Mouse (Mus musculus) adrenal gland, adult 8-10 months (tissue): ENCODE data around the gene Akt3. TPM values are rescaled to one million over a fixed set of nuclear protein-coding genes. Genes with fewer than 3 reads are reported as not detected.

Experiments used
- DNase-seq: peaks from one replicate; pipeline ENCODE4 v3.0.0; 2022
- total RNA-seq, 4 experiments: library from RNA; stranded (reverse); gene quantifications; 2 replicates each; pipeline ENCODE4 v1.2.4; 2022

Gene Akt3
- total RNA-seq, 4 experiments from 2014 or later, result 31.2 to 43.1 (median 36.3) TPM

GRCm38 (mm10) chr1:177186751-177187150, 71.3 kb downstream of the Akt3 start:
- DNase-seq, result no peak

GRCm38 (mm10) chr1:177179635-177180034, 78.4 kb downstream of the Akt3 start:
- DNase-seq, result no peak

DNA sequence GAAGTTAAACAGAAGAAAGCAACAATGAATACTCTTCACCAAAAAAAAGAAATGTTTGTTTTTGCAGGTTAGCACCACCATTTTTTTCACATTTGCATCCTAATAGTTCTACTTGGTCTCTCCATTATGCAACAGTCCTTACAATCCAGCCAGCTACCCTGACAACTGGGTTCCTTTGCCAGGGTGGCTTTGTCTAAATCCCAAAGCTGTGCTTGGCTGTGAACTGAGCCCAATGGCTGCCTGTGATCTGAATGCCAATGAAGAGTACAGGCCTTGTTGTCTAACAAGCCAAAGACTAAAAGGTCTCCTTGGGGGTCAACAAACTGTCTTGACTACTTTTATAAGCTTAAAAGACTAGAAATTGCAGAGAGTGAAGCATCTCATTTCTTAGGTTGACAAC, 82.6 kb downstream of the Akt3 start:
- DNase-seq, result no peak

- DNase-seq, result no peak
Measured at GRCm38 (mm10) chr1:177171300-177171699, 86.7 kb downstream of the Akt3 start.

- DNase-seq, result no peak
Measured at GRCm38 (mm10) chr1:177165789-177166188, 92.2 kb downstream of the Akt3 start.

- no peak for DNase-seq
Measured at GRCm38 (mm10) chr1:177165336-177165735, 92.7 kb downstream of the Akt3 start.

GRCm38 (mm10) chr1:177150344-177151021, 107.5 kb downstream of the Akt3 start:
- no peak for DNase-seq

DNA sequence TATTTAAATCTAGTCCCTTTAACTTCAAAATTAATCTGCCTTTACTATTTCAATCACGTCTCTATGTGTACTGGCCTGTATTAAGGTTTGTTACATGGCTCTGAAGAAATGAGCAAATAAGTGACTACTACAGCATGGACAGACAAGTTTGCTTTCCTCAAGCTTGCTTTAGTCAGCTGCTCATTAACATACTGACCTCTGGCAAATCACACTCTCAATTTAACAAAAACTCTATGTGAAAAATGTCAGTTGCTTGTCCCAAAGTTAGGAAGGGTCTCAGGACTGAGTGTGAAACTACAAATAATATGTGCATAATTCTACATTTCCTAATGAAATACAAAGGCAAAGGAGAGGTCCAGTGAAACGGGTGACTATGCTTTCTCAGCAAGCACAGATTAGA, 109.3 kb downstream of the Akt3 start:
- DNase-seq, result no peak

DNA sequence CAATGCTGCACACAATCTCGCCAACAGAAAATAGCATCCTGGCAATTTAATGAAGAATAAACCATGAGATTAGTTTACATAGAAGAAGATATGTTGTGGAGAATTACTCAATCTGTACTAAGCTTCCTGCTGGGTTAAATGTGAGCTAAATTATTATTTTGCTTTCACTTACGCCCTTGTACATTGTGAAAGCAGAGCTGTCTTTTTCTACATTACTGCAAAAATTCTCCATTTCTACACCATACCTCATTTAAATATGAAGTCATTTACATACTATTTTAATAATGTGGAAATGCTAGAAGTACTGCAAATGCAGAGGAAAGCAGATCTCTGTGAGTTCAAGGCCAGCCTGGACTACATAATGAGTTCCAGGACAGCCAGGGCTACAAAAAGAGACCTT, 116.5 kb downstream of the Akt3 start:
- DNase-seq, result no peak

DNA sequence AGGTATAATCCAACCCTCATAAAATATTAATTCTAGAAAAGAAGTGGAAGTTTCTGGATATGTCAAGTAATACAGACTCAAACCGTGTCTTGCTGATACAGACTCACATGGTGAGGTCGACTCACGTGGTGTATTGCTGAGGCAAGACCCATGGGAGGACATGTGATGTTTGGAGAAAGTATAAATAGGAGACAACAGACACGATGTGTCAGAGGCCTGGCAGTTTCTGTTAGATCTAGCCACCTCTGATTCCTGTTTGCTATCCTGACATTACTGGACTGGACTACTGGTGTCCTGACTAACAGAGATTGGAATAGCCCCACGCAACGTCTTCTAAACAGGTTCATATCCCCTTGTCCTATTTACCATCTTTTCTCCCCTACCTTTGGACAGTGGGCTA, 118.4 kb downstream of the Akt3 start:
- no peak for DNase-seq

GRCm38 (mm10) chr1:177131458-177131857, 126.5 kb downstream of the Akt3 start:
- DNase-seq, result no peak

DNA sequence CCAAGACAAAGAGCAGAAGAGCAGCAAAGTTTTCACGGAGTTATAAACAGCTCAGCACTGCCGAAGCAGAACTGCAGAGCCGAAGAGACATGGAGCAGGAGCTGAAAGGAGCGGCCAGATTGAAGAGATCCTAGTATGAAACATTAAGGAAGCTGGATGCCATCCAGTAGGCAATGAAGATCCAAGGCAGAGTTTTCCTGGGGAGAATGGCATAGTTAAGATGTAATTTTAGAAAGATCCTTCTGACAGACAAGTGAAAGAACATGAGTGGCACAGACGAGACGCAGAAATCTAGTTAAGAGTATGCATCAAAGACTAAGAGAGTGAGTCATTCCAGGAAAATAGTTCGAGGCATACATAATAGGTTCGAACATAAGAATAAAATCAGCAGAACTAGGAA, 131.3 kb downstream of the Akt3 start:
- DNase-seq, result no peak

DNA sequence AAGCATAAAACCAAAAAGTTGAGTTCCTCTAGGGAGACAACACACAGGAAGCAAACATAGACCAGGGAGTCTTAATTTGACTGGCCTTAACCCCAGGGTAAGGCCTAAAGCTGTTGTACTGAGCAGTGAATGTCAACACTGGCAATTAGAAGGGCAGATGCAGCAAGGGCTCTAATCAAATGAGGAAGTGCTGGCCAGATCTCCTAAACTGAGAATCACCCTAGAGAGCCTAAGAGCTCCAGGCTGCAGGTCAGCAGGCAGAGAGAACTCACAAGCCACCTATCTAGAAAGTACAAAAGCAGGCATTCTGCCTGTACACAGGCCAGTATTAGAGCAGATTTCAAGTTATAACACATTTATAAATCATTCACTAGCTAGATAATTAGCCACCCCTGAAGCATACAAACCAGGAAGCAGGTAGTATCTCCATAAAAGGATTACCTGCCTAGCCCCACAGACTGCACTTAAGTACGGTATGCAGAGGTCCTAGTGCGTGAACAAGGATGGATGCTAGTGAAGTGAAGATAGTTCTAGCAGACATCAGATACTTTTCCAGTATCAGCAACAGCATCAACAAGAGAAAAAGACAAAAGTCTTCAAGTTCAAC, 147.2 kb downstream of the Akt3 start:
- no peak for DNase-seq

DNA sequence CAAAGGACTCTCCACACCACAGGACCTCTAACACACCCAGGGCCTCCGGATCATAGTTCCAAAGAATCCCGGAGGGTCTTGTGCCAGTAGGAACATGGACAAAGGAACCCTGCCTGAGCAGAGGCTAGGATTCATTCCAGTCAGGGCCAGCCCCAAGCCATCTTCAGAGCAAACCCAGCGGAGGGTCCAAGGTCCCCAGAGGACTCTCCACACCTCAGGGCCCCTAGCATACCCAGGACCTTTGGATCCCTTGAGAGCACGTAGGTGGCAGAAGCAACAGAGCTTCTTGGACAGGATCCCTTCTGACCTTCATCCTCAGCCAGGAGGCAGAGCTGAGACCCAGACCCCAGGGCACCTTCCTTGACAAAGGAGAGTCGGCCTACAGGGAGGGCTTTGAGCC, 167.5 kb downstream of the Akt3 start:
- DNase-seq, result no peak

GRCm38 (mm10) chr1:177089515-177089914, 168.5 kb downstream of the Akt3 start:
- DNase-seq, result no peak

DNA sequence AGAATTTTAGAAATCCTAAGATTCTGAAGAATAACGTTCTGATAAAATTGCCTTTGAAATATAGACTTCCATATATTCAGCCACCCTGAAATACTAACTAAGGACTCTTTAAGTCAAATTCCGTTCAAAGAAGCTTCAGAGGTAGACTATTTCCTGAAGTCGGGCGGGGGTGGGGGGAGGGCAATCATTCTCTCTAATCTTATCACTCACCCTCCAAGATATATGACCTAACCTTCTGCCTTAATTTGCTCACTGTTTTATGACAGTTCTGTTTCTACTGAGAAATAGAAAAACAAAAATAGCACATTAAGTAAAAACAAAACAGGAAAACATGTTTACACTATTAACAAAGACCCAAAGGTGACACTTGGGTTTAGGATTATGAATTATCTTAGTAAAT, 169.0 kb downstream of the Akt3 start:
- DNase-seq, result no peak

DNA sequence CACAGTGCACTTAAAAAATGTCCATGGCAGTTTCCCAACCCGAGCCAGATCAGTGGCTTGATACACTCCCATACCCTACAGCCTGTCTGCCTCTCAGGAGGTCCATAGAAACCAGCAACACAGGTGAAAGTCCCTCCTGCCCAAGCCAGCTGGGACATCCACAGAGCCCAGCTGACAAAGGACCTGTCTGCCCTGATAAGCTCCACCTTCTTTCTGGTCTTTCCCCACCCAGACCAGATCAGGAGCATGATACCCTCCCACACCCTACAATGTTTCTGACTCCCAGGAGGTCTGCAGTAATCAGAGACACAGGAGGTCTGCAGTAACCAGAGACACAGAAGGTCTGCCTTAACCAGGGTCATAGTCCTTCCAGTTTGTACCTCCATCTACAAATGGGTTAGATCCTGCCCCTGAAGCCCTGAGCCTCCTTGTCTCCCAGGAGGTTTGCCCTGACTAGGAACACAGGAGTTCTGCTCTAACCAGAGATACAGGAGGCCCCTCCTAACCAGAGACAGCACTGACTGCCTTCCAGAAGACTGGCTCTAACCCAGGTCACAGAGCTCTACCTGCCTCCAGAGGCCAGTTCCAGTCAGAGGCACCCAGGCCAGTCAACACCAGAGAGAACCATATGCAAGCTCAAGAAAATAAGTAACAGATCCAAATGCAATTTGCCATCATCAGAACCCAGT, 175.9 kb downstream of the Akt3 start:
- DNase-seq, result no peak

DNA sequence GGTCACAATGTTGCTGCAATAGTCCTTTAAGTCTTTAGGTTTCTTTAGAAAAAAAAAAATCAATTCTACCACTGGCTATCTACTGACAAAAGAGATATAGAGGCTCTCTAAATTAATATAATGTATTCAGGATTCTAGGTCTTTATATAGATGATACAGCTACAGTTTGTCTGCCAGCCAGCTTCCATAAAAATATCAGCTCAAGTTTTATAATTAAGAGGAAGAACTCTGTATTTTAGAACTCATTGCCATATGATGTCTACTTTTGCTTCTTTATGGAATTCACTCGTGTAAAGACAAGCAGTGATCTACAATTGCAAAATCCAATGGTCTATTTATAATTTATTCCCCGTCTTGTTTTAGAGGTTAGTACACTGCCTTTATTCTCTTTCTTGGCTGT, 188.8 kb downstream of the Akt3 start:
- no peak for DNase-seq

DNA sequence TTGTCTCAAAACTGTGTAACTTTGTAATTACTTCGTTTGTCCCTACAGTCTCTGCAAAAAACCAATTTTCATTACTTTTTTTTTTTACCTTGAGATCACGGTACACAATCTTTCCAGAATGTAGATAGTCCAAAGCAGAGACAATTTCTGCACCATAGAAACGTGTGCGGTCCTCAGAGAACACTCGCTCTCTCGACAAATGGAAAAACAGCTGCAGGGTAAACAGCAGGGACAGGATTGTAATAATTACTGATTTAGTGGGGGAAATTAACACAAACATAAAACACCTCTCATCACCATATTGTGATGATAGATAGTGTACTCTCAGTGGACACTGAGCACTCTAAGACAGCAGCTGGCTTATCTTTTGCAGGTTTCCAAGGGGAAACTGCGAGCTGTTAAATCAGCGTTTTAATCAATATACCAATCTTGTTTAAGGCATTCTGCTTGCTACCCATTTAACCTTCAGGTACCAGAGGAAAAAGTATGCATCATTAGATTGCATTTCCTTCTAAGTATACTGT, 190.8 kb downstream of the Akt3 start:
- DNase-seq, result no peak

- DNase-seq, result no peak
Measured at GRCm38 (mm10) chr1:177065732-177066131, 192.3 kb downstream of the Akt3 start.

GRCm38 (mm10) chr1:177061761-177062160, 196.2 kb downstream of the Akt3 start:
- DNase-seq, result no peak

- no peak for DNase-seq
Measured at GRCm38 (mm10) chr1:177054891-177055290, 203.1 kb downstream of the Akt3 start.

DNA sequence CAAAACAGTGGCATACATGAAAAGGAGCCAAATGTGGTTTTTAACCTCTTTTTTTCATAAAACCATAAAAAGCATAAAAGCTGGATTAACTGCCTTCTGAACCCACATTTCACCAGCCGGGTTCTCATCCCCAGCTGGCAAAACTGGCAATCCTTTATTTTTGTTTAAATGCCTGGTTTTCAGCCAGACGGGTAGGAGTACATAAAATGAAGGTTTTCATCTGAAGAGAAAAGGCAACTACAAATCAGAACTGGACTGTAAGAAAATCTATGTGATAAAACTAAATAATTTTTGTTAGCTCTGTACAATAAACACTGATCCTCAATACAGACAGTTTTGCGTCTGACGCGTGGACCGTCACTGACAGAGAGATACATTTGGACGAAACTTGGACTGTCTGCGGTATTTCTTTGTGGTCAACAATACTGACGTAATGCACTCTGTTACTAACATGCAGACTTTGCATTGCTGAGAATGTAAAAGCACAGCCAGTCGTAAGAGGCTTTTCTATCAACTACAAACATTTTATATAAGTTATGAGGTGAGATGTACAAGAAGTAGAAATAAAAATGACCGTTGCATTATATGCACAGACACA, 206.5 kb downstream of the Akt3 start:
- no peak for DNase-seq
